Mouse (Mus musculus): Measurements from ENCODE around the gene Npcd. TPM values are rescaled to one million over a fixed set of nuclear protein-coding genes. Genes with fewer than 3 reads are reported as not detected.

Npcd gene
- total and polyA plus RNA-seq, 2 experiments, result not detected

DNA sequence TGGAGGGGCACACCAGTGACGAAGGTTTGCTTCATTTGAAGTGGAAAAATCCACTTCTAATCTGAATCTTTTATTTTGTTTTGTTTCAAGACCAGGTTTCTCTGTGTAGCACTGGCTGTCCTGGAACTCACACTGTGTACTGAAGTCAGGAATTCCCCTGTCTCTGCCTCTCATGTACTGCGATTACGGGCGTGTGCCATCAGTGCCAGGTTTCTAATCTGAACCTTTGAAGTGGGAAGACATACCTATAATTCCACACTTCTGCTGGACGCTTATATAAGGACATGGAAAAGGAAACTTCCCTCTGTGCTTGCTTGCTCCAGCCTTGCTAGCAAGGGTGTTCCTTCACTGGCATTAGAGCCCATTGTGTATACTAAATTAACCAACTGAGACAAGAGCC is 24.9 kb upstream of the Npcd start:
- Histone ChIP-seq H3K4me3 (ENCODE audit: insufficient read depth, low read depth, low read length) (no peak overlapping the region), H3K36me3 (ENCODE audit: control insufficient read depth, insufficient read depth, low read length) (no peaks in the 10 kb centered on the region), H3K27me3 (ENCODE audit: control insufficient read depth, insufficient read depth, low read length) (no peaks in the 10 kb centered on the region), H3K4me1 (ENCODE audit: control insufficient read depth, insufficient read depth, low read length) (no peaks in the 10 kb centered on the region), H3K9ac (ENCODE audit: low read depth, low read length) (no peak overlapping the region), H3K79me2 (ENCODE audit: control insufficient read depth, insufficient read depth, low read length) (no peaks in the 10 kb centered on the region), H3K27ac (replicated peaks; ENCODE audit: insufficient read depth, low read depth, low read length) (no peak overlapping the region)
- WGBS, result 86% methylated on average over 5 of the region's 5 CpGs
- no peak for DNase-seq (ENCODE audit: extremely low read depth, low read depth, low spot score)
- TF ChIP-seq CTCF (IDR thresholded peaks at IDR 0.05; ENCODE audit: low read depth, low read length) (no peak), POLR2A (IDR thresholded peaks at IDR 0.05; ENCODE audit: extremely low read depth, insufficient read depth, low read length) (no peak)

DNA sequence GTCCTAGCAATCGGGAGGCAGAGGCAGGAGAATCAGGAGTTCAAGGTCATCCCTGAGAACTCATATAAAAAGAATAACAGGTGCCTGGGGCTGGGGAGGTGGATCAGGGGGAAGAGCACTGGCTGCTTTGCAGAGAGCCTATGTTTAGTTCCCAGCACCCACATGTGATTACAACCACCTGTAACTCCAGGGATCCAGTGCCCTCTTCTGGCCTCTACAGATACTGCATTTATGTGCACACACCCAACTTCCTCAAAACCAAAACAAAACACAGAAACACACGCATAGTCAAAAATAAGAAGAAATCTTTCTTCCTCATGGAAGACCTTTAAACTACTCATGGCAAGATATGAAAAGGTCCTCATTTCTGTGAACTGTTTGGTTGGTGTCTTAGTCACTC is 16.1 kb upstream of the Npcd start:
- no peak for DNase-seq (ENCODE audit: extremely low read depth, low read depth, low spot score)
- Histone ChIP-seq H3K27me3 (ENCODE audit: control insufficient read depth, insufficient read depth, low read length) (no peaks in the 10 kb centered on the region), H3K27ac (replicated peaks; ENCODE audit: insufficient read depth, low read depth, low read length) (no peak overlapping the region), H3K79me2 (ENCODE audit: control insufficient read depth, insufficient read depth, low read length) (no peaks in the 10 kb centered on the region), H3K4me3 (ENCODE audit: insufficient read depth, low read depth, low read length) (no peak overlapping the region), H3K36me3 (ENCODE audit: control insufficient read depth, insufficient read depth, low read length) (no peaks in the 10 kb centered on the region), H3K9ac (ENCODE audit: low read depth, low read length) (no peak overlapping the region), H3K4me1 (ENCODE audit: control insufficient read depth, insufficient read depth, low read length) (no peaks in the 10 kb centered on the region)
- 90% methylated on average over 2 of the region's 2 CpGs for WGBS
- no peak for TF ChIP-seq POLR2A (IDR thresholded peaks at IDR 0.05; ENCODE audit: extremely low read depth, insufficient read depth, low read length)
- no peak for TF ChIP-seq CTCF (IDR thresholded peaks at IDR 0.05; ENCODE audit: low read depth, low read length)

DNA sequence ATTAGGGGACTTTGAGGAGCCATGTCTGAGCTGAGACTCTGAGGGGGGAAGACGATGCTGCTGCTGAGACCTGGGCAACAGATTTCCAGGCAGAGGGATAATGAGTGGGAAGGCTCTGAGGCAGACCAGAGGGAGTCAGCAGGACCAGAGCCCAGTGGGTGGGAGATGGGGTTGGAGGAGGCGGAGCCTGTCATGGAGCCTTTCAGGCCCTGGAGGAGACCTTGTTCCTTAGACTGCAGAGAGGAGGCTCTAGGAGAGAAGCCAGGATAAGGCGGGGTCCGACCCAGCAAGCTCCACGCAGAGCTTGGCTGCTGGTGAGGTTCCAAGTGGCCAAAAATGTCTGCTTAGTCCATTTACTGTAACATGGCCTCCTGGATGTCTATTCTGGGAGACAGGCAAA is 13.1 kb upstream of the Npcd start:
- 38% methylated on average over 5 of the region's 5 CpGs for WGBS
- Histone ChIP-seq H3K9ac (ENCODE audit: low read depth, low read length) (no peak overlapping the region), H3K4me1 (ENCODE audit: control insufficient read depth, insufficient read depth, low read length) (no peaks in the 10 kb centered on the region), H3K36me3 (ENCODE audit: control insufficient read depth, insufficient read depth, low read length) (no peaks in the 10 kb centered on the region), H3K4me3 (ENCODE audit: insufficient read depth, low read depth, low read length) (no peak overlapping the region), H3K27ac (replicated peaks; ENCODE audit: insufficient read depth, low read depth, low read length) (no peak overlapping the region), H3K79me2 (ENCODE audit: control insufficient read depth, insufficient read depth, low read length) (no peaks in the 10 kb centered on the region), H3K27me3 (ENCODE audit: control insufficient read depth, insufficient read depth, low read length) (no peaks in the 10 kb centered on the region)
- TF ChIP-seq CTCF (IDR thresholded peaks at IDR 0.05; ENCODE audit: low read depth, low read length) (no peak), POLR2A (IDR thresholded peaks at IDR 0.05; ENCODE audit: extremely low read depth, insufficient read depth, low read length) (no peak)
- DNase-seq (ENCODE audit: extremely low read depth, low read depth, low spot score), result no peak

DNA sequence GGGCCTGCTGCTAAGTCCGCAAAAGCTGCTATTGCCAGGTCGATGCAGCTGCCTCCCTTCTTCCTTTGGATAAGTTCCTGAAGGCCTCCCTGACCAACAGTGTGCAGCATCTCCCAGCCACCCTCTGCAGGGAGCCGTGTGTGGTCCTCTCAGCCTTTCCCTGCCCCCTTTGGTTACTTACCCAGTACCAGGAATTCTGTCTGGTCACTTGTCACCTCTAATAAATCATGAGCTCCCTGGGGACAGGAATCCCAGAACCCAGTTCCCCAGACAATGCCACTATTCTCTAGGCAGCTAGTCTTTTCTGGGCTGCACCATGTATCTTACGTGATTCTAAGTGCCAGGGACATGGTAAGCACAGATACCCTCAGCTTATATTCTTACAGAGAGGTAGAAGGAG is 11.9 kb upstream of the Npcd start:
- no peaks in the 10 kb centered on the region for H3K27me3 ChIP-seq (ENCODE audit: control insufficient read depth, insufficient read depth, low read length)
- H3K9ac ChIP-seq (ENCODE audit: low read depth, low read length), result no peak overlapping the region
- DNase-seq (ENCODE audit: extremely low read depth, low read depth, low spot score), result no peak
- no peaks in the 10 kb centered on the region for H3K4me1 ChIP-seq (ENCODE audit: control insufficient read depth, insufficient read depth, low read length)
- no peaks in the 10 kb centered on the region for H3K79me2 ChIP-seq (ENCODE audit: control insufficient read depth, insufficient read depth, low read length)
- no peaks in the 10 kb centered on the region for H3K36me3 ChIP-seq (ENCODE audit: control insufficient read depth, insufficient read depth, low read length)
- 71% methylated on average over 4 of the region's 4 CpGs for WGBS
- no peak overlapping the region for H3K27ac ChIP-seq (replicated peaks; ENCODE audit: insufficient read depth, low read depth, low read length)
- no peak for TF ChIP-seq CTCF (IDR thresholded peaks at IDR 0.05; ENCODE audit: low read depth, low read length)
- TF ChIP-seq POLR2A (IDR thresholded peaks at IDR 0.05; ENCODE audit: extremely low read depth, insufficient read depth, low read length), result no peak
- H3K4me3 ChIP-seq (ENCODE audit: insufficient read depth, low read depth, low read length), result no peak overlapping the region

DNA sequence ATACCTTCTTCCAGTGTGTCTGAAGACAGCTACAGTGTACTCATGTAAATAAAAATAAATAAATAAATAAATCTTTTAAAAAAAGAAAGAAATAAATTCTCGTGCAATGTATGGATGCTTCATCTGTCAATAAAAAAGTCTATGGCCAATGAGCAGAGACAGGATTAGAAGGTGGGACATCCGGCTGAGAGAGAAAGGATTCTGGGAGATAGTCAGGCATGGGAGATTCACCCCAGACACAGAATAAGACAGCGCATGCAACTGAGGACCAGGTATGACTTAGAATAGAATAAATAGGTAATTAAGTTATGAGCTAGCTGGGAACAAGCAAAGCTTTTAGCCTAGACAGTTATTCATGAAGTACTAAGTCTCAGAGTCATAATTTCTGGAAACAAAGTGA is 8.9 kb upstream of the Npcd start:
- no peaks in the 10 kb centered on the region for H3K36me3 ChIP-seq (ENCODE audit: control insufficient read depth, insufficient read depth, low read length)
- H3K27ac ChIP-seq (replicated peaks; ENCODE audit: insufficient read depth, low read depth, low read length), result no peak overlapping the region
- no peak overlapping the region for H3K9ac ChIP-seq (ENCODE audit: low read depth, low read length)
- TF ChIP-seq POLR2A (IDR thresholded peaks at IDR 0.05; ENCODE audit: extremely low read depth, insufficient read depth, low read length) (no peak), CTCF (IDR thresholded peaks at IDR 0.05; ENCODE audit: low read depth, low read length) (no peak)
- no peaks in the 10 kb centered on the region; the same call in 1 of the 2 replicates for H3K27me3 ChIP-seq (ENCODE audit: control insufficient read depth, insufficient read depth, low read length)
- no peak overlapping the region for H3K4me3 ChIP-seq (ENCODE audit: insufficient read depth, low read depth, low read length)
- no peaks in the 10 kb centered on the region for H3K4me1 ChIP-seq (ENCODE audit: control insufficient read depth, insufficient read depth, low read length)
- no peaks in the 10 kb centered on the region for H3K79me2 ChIP-seq (ENCODE audit: control insufficient read depth, insufficient read depth, low read length)
- no peak for DNase-seq (ENCODE audit: extremely low read depth, low read depth, low spot score)
- WGBS, result 88% methylated on average over 3 of the region's 3 CpGs

DNA sequence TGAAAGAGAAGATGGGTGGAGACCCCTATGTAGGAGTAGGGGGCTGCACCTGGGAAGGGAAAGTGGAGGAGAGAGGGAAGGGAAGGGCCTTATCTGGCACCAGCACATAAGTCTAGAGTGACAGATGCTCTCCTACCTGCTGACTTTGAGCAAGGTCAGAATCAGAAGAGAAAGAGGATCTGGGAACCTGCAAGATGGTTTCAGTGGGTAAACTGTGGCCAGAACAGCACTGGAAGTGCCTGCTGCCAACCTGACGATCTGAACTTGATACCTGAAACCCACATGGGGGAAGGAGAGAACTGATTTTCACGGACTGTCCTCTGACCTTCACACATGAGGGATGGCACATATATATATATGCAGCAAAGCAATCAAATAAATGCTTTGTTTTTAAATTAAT is 6.2 kb upstream of the Npcd start:
- H3K79me2 ChIP-seq (ENCODE audit: control insufficient read depth, insufficient read depth, low read length), result no peaks in the 10 kb centered on the region
- no peak overlapping the region for H3K4me3 ChIP-seq (ENCODE audit: insufficient read depth, low read depth, low read length)
- 48% methylated on average over 2 of the region's 2 CpGs for WGBS
- H3K27me3 ChIP-seq (ENCODE audit: control insufficient read depth, insufficient read depth, low read length), result no peaks in the 10 kb centered on the region; the same call in 1 of the 2 replicates
- no peak overlapping the region for H3K27ac ChIP-seq (replicated peaks; ENCODE audit: insufficient read depth, low read depth, low read length)
- TF ChIP-seq POLR2A (IDR thresholded peaks at IDR 0.05; ENCODE audit: extremely low read depth, insufficient read depth, low read length) (no peak), CTCF (IDR thresholded peaks at IDR 0.05; ENCODE audit: low read depth, low read length) (no peak)
- no peak overlapping the region for H3K9ac ChIP-seq (ENCODE audit: low read depth, low read length)
- H3K4me1 ChIP-seq (ENCODE audit: control insufficient read depth, insufficient read depth, low read length), result no peaks in the 10 kb centered on the region
- DNase-seq (ENCODE audit: extremely low read depth, low read depth, low spot score), result no peak
- no peaks in the 10 kb centered on the region for H3K36me3 ChIP-seq (ENCODE audit: control insufficient read depth, insufficient read depth, low read length)
